Mouse (Mus musculus) heart, adult 2 months (tissue): ENCODE data around the gene Trim46.

Experiments
- CTCF ChIP-seq: fragments of 200-600 bp; IDR thresholded peaks from 2 replicates; pipeline ENCODE4 v1.8.1; 2022; ENCODE audit warnings: antibody characterized with exemption, mild to moderate bottlenecking, moderate library complexity
- EP300 ChIP-seq: fragments of 200-500 bp; IDR thresholded peaks from 2 replicates; pipeline ENCODE4 v1.6.1; 2011; ENCODE audit warnings: low read depth, low read length, control low read depth; ENCODE audit not compliant: insufficient read depth
- POLR2A ChIP-seq: fragments of 200-500 bp; IDR thresholded peaks from 2 replicates; pipeline ENCODE4 v1.6.1; 2011; ENCODE audit warnings: mild to moderate bottlenecking, low read depth, low read length, control low read depth; ENCODE audit not compliant: insufficient read depth

GRCm38 (mm10) chr3:89271760-89272159, 25.7 kb upstream of the Trim46 start:
- TF ChIP-seq POLR2A (no peak), CTCF (no peak), EP300 (no peak)
